Mouse (Mus musculus) T-helper 17 cell (primary cell): ENCODE data around the gene Pom121l2.

Source experiments
- in situ Hi-C, 2 experiments: fragments of 300-600 bp; cut with MboI, MseI; formaldehyde crosslinking; loops; 1 replicate in 1 of 2; 2 replicates in 1 of 2; pipeline ENCODE4 v1.15.1; 2025; ENCODE audit warnings: high pct_unique_total_duplicates in 2 of 2

The Pom121l2 gene

DNA sequence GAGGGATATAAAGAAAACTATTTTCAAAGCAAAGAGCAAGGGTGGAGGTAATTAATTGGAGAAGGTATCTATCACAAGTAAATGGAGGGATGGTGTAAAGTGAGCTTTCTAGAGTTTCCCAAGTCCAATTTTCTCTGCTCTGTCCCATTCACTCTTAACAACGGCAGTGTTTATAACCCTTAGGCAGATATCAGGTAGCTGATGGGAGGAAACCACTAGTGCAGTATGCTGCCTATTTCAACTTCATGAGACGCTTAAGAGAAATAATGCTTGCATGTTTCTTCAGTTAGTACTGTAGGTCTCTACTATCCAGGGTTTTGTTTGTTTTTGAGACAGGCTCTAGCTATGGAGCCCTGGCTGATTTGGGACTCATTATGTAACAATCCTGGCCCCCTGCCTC is 56.4 kb downstream of the Pom121l2 start:
- in situ Hi-C loops: loop anchor here (5.0 to 10.0 kb wide), 5 partner anchors 213 to 1710 kb away; partner anchors contain the start of genes Hist1h2bb (in 2 of the 2), Hist1h3c (in 2 of the 2), Hist1h2ad (in 1 of the 2) and Hist1h2ae (in 1 of the 2)
